Mouse (Mus musculus): ENCODE results near the gene Nolc1.

DNA sequence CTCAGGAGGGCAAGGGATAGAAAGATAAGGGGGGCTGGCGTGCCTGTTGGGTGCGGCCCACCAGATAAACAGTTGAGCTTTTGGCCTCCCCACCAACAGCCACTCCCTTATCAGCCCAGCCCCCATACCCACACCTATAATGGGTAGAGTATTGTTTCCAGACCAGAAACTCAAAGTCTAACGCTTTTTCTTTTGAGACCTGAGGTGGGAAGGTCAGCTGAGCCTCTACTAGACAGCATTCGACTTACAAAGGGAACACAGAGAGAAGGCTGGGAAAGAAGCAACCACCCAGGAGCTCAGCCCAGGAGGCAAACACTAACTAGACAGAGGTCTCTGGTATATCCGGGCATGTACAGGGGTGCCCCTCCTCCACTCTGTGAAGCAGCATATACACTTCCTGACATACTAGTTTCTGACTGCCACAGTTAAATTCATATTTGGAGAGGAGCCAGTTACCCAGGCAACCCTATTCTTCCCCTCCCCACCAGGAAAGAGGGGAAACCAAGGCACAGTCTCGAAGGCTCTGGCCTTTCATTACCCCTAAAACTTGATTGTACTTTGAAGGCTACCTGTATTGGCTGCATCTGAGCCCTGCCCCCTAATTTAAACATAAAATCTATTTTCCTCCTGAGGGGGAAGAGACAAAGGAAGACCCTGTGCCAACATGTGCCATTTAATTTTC, 38.3 kb upstream of the Nolc1 start:
- TF ChIP-seq TAL1 (IDR thresholded peaks at IDR 0.05; ENCODE audit: low read length) (peak; percentile 57), GATA1 (IDR thresholded peaks at IDR 0.05; ENCODE audit: low read length) (peak; percentile 80)

Data from erythroblast, embryonic 14.5 days (primary cell).